Comparison of ENCODE assay signal across 9 mouse cellular contexts in genomic region chr1:190995548-190995947, GRCm38 (mm10). TPM values are rescaled to one million over a fixed set of nuclear protein-coding genes. Genes with fewer than 3 reads are reported as not detected.
DNase-seq lines count a peak whose midpoint lies in the region; ATAC-seq lines count a peak whose summit lies in the region.
"Had no signal": no experiment of that assay in that cellular context is flagged by ENCODE, and none has a peak within 500 bp of the region (broad histone marks: within the 10 kb centered on the region; RNA-seq: fewer than 3 reads in every experiment).

No protein-coding gene starts in this region.

- DNase-seq in ovary, adult 18-20 months (ENCODE audit: low spot score): peak; percentile 32
- DNase-seq in ovary, postnatal 10 days (ENCODE audit: low spot score): no peak
- DNase-seq in cerebellum, postnatal 14 days: peak; percentile 70 to 84
- DNase-seq in heart, postnatal 14 days: peak; percentile 49 to 73
- DNase-seq in left cerebral cortex, postnatal 4 days: peak; percentile 91
- DNase-seq in thymus, postnatal 36 days: no peak

- intact Hi-C loops in heart, postnatal 14 days (cut with DNase I): no loop called here
- intact Hi-C loops in left cerebral cortex, postnatal 4 days (cut with DNase I): no loop called here

- no peak for ATAC-seq in activated CD4-positive, CD25-positive, alpha-beta regulatory T cell, adult 4 months

RNA-seq across cellular contexts. Expression of gene Vash2, which starts 16.5 kb away (rescaled TPM):
- 1 to 10 TPM; 1.4 to 1.7 TPM for total RNA-seq in heart, postnatal 14 days (2021)
- total RNA-seq in left cerebral cortex, postnatal 4 days (2021): 10 to 100 TPM; 63.8 to 72.2 TPM
- polyA plus RNA-seq in activated CD4-positive, CD25-positive, alpha-beta regulatory T cell, adult 4 months (2017; shearing (Covaris generic)): under 1 TPM; 0.15 to 0.30 TPM

RNA-seq across cellular contexts. Expression of gene Flvcr1, which starts 30.4 kb away (rescaled TPM):
- total RNA-seq in heart, postnatal 14 days (2021): 1 to 10 TPM; 6.4 to 7.0 TPM
- 10 to 100 TPM; 27.0 to 27.6 TPM for total RNA-seq in left cerebral cortex, postnatal 4 days (2021)
- polyA plus RNA-seq in activated CD4-positive, CD25-positive, alpha-beta regulatory T cell, adult 4 months (2017; shearing (Covaris generic)): 1 to 10 TPM; 6.1 to 8.5 TPM

RNA-seq across cellular contexts. Expression of gene Spata45, which starts 40.9 kb away (rescaled TPM):
- not detected for total RNA-seq in heart, postnatal 14 days (2021)
- total RNA-seq in left cerebral cortex, postnatal 4 days (2021): not detected
- not detected for polyA plus RNA-seq in activated CD4-positive, CD25-positive, alpha-beta regulatory T cell, adult 4 months (2017; shearing (Covaris generic))
- total RNA-seq: neutrophil, adult 5-6 weeks had no signal
- polyA plus RNA-seq: limb, embryonic 13.5 days had no signal

Comparison
In these comparisons a context has a peak if more than half of its experiments do, and no peak if none do; other contexts are left out.
1. DNase-seq: peak in ovary, adult 18-20 months (single experiment), cerebellum, postnatal 14 days (2 of 2), heart, postnatal 14 days (2 of 2) and left cerebral cortex, postnatal 4 days (single experiment); none in ovary, postnatal 10 days (single experiment) and thymus, postnatal 36 days (0 of 2).
2. RNA of gene Vash2, which starts 16.5 kb away (total RNA-seq): 63.8 to 72.2 TPM in left cerebral cortex, postnatal 4 days; 1.4 to 1.7 TPM in heart, postnatal 14 days; every median in the first group is over 10 times any median in the second.